Mouse (Mus musculus): ENCODE results near the gene Nhp2. TPM values are rescaled to one million over a fixed set of nuclear protein-coding genes. Genes with fewer than 3 reads are reported as not detected.
"Not testable (repeated sequence)": the region's sequence is repeated elsewhere in the genome, so short reads cannot be mapped to it uniquely, and the experiment has no call there.

Nhp2 gene
- total RNA-seq, 2 experiments from 2014 or later, result 24.2 to 28.1 TPM

GRCm38 (mm10) chr11:51605602-51606446 is 13.7 kb upstream of the Nhp2 start:
- peak; percentile 87 for DNase-seq (ENCODE audit: low spot score)

GRCm38 (mm10) chr11:51606447-51607095 is 13.0 kb upstream of the Nhp2 start, which contains the start of gene Hnrnpab:
Gene Hnrnpab (minus strand): TSS chr11:51606847.
- peak; percentile 98 for DNase-seq (ENCODE audit: low spot score)

GRCm38 (mm10) chr11:51607096-51607738 is 12.3 kb upstream of the Nhp2 start:
- no peak for DNase-seq (ENCODE audit: low spot score)

- DNase-seq (ENCODE audit: low spot score), result no peak
Observed at GRCm38 (mm10) chr11:51609266-51609909, 10.1 kb upstream of the Nhp2 start.

- not testable (repeated sequence) for DNase-seq (ENCODE audit: low spot score)
Observed at GRCm38 (mm10) chr11:51609940-51610339, 9.6 kb upstream of the Nhp2 start.

GRCm38 (mm10) chr11:51614256-51614655 is 5.3 kb upstream of the Nhp2 start:
- no peak for DNase-seq (ENCODE audit: low spot score)

- DNase-seq (ENCODE audit: low spot score), result no peak
Observed at GRCm38 (mm10) chr11:51615129-51615528, 4.4 kb upstream of the Nhp2 start.

GRCm38 (mm10) chr11:51615601-51616000 is 3.9 kb upstream of the Nhp2 start:
- peak; percentile 76 for DNase-seq (ENCODE audit: low spot score)

- DNase-seq (ENCODE audit: low spot score), result not testable (repeated sequence)
Observed at GRCm38 (mm10) chr11:51616113-51616512, 3.4 kb upstream of the Nhp2 start.

- DNase-seq (ENCODE audit: low spot score), result peak; percentile 81
Observed at GRCm38 (mm10) chr11:51617693-51618092, 1.8 kb upstream of the Nhp2 start.

GRCm38 (mm10) chr11:51618894-51619408 is 584 bp upstream of the Nhp2 start:
- DNase-seq (ENCODE audit: low spot score), result no peak

- no peak for DNase-seq (ENCODE audit: low spot score)
Observed at GRCm38 (mm10) chr11:51620084-51620483, 549 bp downstream of the Nhp2 start.

GRCm38 (mm10) chr11:51621776-51622175 is 2.2 kb downstream of the Nhp2 start:
- DNase-seq (ENCODE audit: low spot score), result no peak

- DNase-seq (ENCODE audit: low spot score), result no peak
Observed at GRCm38 (mm10) chr11:51622971-51623491, 3.5 kb downstream of the Nhp2 start.

- no peak for DNase-seq (ENCODE audit: low spot score)
Observed at GRCm38 (mm10) chr11:51625187-51625820, 5.8 kb downstream of the Nhp2 start.

GRCm38 (mm10) chr11:51627425-51627824 is 7.9 kb downstream of the Nhp2 start:
- DNase-seq (ENCODE audit: low spot score), result no peak

- DNase-seq (ENCODE audit: low spot score), result no peak
Observed at GRCm38 (mm10) chr11:51627907-51628306, 8.4 kb downstream of the Nhp2 start.

GRCm38 (mm10) chr11:51629651-51630314 is 10.2 kb downstream of the Nhp2 start:
- no peak for DNase-seq (ENCODE audit: low spot score)

GRCm38 (mm10) chr11:51632130-51632753 is 12.7 kb downstream of the Nhp2 start:
- DNase-seq (ENCODE audit: low spot score), result no peak

GRCm38 (mm10) chr11:51633200-51633599 is 13.7 kb downstream of the Nhp2 start:
- DNase-seq (ENCODE audit: low spot score), result not testable (repeated sequence)

All from gastrocnemius, adult 18-20 months (tissue).